Mouse (Mus musculus) gastrocnemius, adult 18-20 months (tissue): ENCODE data around the gene Sdk2. TPM values are rescaled to one million over a fixed set of nuclear protein-coding genes. Genes with fewer than 3 reads are reported as not detected.

ENCODE experiments used
- DNase-seq: peaks from one replicate; pipeline ENCODE4 v3.0.0; 2021; ENCODE audit warnings: low spot score
- total RNA-seq, 2 experiments: library from RNA; stranded (reverse); gene quantifications; 2 replicates each; pipeline ENCODE4 v1.2.3; 2021

The Sdk2 gene
- total RNA-seq, 2 experiments from 2014 or later: 0.41 to 0.57 TPM

DNA sequence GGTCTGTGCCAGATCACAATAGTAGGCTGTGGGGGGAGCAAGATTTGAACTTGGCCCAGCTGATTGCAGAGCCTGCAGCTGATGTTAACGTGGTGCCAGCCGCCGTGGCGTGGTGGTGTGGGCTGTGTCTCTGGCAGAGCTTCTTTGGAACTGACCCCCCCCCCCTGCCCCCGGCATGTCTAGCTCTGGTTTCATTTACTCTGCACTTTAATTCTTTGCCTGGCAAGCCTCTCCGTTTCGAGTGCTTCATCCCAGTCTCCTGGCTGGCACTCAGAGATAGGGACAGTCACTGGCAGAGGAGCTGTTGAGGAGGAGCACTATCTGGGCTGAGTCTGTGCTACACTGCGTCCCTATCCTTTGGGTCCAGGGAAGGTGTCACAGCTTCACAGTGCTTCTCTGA, 75.0 kb downstream of the Sdk2 start:
- DNase-seq: peak; percentile 39

DNA sequence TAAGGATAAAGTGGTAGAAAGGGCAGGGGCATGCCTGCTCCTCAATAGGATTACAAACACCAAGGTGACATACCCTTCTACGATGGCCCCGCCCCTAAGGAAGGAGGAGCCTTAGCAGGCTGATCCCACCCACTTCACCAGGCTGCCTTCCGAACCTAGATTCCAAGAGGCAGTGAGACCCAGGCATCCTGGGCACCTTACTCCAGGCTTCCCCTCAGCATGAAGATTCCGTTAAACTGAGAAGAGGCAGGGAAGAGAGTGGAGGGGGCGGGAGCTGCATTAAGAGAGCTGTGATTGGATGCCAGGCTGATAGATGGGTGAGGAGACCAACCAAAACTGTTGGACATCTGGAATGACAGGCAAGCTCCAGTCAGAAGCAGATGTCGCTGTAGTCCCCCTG, 76.4 kb downstream of the Sdk2 start:
- peak; percentile 39 for DNase-seq

DNA sequence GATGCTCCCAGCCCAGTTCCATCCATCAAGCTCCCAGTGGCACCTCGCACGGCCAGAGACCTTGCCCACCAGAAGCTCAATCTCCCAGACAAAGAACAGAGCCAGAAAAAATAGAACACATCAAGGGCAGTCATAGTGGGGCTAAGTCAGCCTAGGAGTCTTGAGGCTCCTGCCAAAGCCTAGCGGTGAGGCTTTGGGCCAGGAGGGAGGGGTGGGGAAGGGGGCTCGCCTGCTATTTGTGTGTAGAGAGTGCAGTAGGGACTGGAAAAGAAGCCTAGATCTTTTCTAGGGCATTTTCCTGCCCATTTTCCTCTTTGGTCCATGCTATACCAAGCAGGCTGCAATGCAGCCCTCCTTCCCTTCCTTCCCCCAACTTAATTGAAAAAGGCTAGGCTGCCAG, 76.8 kb downstream of the Sdk2 start:
- no peak for DNase-seq

DNA sequence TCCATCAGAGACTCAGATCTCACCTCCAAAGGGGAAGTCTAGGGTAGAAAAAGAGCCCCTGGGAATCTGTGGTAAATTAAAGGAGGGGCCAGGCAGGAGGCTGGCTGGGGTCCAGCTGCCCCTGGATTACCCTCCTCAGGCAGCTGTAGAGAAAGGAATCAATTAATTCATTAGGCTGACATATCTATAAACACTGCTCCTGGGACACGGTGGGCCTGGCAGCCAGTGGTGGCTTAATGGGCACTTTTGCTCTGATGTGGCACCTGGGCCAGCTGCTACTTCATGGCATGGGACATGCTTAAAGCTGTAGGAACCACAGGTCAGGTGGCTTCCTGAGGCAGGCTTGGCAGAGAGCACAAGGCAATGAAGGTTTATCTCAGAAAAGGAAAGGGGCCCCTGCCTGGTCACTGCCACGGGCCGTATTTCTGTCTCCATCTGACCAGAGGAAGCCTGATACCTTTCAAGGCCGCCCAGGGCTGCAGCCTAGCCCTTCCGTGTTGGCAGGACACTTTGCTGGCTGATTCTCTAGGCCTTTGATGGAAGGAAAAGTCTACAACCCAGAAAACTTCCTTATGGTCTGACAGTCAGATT, 80.9 kb downstream of the Sdk2 start:
- DNase-seq: no peak

DNA sequence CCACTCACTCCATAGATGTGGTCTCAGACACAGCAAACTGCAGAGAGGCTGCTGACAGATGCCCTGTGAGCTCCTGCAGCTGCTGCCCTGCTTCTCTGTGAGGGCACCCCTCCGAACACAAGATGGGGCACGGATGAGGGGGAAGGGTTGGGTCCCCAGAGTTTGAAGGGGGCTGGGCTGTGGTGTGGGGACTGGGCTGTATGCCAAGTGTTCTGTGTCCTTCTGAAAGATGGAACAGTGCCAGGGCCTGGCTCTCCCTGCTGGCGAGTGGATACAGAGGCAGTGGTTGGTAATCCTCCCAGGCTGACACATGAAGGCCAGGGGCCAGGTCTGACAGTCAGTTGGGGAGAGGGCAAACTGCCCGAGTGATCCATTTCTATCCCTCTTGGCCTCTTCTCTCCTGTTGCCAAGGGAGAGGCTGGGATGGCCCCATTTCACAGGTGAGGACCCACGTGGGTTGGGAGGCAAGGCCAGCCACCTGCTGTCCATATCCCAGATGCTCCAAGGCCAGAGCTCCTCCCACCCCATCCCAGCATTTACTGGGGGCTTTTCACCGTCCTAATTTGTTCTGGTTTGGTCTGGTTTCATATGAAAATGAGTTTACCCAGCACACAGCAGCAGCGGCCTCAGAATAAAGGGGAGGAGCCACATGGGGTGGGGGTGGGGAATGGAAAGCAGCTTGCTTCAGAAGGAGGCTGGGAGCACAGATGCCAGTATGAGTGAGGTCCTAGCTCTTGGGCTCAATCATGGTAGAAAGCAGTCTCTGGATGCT, 84.9 kb downstream of the Sdk2 start:
- DNase-seq: no peak

DNA sequence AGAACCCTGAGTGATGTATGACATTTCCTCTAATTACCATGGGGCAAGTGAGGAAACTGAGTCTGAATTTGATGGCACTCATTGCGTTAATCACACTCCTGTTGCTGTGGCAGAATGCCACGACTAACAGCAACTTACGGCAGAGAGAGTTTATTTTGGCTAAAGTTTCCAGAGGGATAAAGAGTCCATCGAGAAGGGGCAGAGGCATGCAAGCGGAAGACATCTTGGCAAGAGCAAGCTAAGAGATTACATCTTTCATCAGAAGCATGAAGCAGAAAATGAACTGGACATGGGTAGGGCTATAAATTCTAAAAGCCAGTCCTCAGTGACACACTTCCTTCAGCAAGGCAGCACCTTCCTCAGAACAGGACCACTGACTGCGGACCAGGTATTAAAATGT, 85.8 kb downstream of the Sdk2 start:
- no peak for DNase-seq

DNA sequence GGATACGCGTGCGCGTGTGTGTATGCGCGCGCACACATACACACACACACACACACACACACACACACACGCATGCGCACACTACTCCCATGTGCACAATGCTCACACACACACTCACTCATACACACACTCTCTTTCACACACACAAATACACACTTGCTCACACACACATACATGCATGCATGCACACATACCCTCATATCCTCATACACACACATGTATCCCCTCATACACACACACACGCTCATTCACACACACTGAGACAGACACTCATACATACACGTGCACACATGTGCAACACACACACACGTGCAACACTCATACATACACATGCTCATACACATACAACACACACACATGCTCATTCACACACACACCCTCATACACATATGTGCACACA, 88.5 kb downstream of the Sdk2 start:
- no peak for DNase-seq

DNA sequence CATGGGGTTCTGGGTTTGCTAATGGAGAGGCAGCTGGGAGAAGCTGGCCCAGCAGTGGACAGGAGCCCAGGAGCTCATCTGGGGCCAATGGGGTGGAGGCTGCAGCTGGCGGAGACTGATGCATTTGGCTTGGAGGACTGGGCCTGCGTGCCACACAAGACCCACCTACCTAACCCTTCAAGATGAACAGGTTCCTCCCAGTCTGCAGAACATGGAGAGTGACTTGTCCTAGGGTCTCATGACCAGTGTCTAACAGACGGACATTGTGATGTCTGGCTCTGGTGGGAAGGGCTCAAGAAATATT, 91.2 kb downstream of the Sdk2 start:
- DNase-seq: no peak

DNA sequence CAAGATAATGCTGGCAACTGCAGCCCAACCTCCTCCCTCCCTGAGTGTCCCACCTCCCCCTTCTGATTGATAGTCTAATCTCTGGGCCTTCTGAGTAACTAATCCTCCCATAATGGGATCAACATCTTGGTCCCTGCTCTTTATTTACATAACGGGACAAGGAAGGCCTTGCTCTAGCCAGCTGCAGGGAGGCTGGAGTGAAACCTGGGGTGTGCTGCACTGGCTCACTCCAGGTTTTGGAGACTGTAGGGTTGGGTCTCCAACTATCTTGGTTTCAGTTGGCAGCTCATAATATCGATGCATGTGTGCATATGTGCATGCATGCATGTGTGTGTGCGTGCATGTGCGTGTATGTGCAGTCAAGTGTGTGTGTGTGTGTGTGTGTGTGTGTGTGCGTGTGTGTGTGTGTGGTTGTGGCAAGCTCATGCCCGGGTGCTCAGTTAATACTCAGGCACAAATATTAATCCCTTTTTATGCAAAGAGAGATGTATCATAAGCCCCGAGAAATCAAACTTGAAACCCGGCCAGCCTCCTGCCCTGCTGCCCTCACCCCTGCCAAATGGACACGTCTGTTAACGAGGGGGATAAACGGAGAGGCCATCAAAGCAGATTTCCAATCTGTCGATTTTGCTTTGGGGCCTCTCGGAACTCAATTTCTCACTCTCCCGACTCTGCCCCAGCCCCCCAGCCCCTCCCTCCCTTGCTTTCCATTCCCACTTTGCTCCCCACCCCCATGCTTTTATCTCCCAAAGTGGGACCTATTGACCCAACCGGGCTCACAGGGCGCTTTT, 91.8 kb downstream of the Sdk2 start:
- no peak for DNase-seq

DNA sequence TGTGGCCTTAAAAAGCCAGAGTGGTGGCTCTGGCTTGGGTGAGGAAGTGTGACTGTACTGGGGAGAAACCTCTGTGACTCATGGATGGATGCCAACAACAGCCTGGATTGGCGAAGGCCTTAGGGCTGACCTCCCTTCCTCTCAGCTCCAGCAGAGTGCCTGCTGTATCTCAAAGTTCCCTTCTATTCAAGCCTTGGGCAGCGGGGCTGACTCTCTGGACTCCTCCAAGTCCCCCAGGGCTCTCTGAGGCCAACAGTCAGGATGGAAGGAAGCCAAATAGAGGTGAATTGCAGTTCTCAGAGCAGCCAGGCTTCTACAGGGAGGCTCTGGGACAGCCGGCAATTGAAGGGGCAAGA, 94.4 kb downstream of the Sdk2 start:
- peak; percentile 6 for DNase-seq

DNA sequence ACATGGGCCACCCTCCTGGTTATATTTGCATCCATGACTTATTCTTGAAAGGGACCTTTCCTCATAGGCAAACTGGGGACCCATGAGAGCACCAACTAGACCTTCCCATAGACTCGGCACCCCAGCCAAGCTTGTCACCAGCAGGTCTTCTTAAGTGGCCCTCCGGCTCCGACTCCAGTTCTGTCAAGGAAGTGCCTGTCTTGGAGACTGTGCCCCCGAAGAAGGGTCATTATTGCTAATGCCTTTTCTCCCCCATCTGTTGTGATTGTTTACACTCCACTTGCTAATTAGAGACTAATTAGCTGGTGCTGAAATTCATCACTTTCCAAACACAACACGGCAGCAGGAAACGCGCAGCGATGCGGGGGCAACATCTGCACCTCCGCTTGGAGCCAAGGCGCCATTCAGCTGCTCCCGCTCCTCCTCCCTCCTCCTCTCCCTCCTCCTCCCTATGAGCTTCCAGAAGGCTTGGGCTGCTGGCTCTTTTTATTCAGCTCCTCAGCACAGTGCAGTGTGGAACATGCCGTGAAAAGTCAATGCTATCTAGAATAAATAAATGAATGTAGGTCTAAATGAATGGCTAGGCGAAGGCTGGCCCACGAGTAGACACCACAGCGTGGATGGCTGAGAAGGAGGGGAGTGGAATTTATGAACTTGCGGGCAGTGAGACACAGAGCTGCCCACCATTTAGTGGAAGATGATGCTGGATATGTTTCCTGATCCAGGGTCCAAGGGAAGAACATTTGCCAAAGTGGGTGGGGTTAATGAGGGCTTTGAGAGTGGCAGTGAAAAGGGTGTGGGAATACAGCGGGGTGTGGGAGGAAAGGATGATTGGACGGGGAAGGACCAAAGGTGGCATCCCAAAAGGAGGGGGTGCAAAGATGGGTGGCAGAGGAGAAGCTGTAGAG, 95.0 kb downstream of the Sdk2 start:
- DNase-seq: no peak

DNA sequence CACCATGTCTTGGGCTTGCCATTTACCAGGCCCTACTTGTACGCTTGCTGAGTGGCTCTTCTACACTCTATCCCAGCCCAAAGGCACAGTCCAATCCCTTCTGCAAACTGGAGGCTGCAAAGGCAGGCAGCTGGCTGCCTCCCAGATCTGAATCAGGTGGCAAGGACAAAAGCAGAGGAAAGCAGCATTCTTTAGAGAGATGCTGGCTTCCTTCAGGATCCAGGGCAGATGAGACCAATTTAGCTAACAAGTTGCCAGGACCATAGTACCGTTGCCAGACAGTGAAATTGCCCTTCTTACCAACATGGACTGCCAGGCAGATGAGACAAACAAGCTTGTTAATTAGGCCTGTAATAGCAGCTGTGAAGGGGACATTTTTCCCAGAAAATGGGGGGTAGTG, 96.8 kb downstream of the Sdk2 start:
- DNase-seq: no peak

DNA sequence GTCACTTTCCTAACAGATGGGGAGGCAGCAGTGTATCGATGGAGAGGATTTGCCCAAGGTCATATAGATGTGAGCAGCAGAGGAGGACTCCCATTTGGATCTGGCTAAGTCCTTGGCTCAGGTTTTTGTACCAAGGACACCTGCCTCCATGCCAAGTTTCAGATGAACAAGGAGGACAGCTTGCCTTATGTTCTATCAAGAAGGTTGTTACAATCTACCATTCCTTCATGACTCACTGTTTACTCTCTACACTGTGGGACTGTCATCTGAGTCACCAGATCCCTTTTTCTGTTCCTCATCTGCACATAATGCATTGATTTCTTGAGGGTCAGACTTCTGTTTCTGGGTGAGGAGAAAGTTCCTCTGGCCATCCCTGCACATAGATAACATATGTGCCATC, 101.6 kb downstream of the Sdk2 start:
- no peak for DNase-seq

DNA sequence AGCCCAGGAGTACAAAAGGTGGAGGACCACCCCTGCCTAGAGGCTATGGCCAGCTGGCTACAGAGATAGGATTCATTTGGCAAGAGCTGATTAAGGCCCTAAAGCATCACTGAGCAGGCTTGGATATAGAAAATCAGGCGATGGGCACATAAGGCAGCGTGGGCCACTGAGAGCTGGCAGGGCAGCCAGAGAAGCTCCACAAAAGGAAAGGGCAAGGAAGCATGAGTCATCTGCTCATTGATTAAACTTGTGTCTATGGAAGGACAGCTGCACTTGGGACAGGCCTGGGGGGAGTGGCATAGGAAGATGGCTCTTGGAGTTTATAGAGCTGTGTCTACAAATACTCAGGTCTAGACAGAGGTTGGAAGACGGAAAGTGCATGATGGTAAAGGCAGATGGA, 104.1 kb downstream of the Sdk2 start:
- no peak for DNase-seq

DNA sequence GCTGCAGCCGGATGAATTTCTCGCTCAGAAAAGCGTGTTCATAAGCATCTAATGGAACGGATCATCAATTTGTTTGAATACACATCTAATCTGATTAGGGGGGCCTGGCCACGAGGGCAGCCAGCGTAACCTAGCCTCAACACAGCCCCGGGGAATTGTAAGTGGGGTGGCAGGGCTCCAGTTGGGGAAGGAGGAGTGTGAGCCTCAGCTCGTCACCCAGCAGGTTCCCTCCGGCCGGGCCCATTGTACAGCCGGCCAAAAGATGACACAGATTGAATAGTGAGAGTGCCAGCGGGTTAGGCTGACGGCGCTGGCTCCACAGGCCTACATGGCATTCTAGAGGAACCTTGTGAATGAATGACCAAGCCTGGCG, 115.2 kb downstream of the Sdk2 start:
- no peak for DNase-seq

DNA sequence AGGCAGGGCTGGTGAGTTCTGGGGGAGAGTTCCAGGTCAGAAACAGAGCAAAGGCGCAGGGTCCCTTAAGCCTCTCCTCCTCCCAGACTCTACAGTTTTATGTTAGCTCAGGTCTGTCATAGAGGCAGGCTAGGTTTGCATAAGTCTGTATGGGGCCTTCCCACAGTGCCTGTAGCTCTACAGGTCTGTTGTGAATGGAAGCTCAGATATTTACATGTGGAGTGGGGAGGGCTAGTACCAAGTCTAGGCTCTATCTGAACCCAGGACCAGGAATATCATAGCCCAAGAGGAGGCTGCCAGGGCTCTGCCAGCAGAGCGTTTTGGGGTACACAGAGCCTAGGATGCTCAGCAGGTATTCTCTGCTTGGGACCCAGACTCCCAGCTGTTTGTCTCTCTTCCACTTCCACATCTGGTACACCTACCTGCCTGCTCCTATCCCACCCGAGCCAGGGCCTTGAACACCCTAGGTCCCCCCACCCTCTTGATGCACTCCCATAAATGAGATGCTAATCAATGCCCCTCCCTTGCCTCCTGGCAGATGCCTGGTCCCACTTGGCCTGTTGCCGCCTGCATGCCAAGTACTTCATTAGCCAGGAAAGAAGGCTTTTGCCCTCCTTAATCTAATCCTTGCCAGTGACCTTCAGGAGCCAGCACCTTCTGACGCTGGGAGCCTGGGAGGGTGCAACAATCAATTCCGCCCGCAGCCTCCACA, 115.8 kb downstream of the Sdk2 start:
- no peak for DNase-seq

DNA sequence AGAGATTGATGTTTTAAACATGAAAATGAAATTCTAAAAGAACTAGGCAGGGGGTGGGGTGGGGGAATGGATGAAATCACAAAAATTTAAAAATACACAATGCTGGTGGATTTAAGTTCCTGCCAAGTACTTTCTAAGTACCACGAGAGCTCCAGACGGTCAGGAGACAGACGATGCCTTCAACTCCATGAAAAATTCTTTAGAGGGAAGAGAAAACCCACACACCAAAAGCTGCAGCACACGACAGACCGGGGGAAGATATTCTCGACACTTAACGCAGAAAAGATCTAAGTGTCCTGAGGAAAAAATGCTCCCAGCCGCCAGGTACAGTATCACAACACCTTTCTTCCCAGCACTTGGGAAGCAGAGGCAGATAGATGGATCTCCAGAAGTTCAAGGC, 118.2 kb downstream of the Sdk2 start:
- no peak for DNase-seq

DNA sequence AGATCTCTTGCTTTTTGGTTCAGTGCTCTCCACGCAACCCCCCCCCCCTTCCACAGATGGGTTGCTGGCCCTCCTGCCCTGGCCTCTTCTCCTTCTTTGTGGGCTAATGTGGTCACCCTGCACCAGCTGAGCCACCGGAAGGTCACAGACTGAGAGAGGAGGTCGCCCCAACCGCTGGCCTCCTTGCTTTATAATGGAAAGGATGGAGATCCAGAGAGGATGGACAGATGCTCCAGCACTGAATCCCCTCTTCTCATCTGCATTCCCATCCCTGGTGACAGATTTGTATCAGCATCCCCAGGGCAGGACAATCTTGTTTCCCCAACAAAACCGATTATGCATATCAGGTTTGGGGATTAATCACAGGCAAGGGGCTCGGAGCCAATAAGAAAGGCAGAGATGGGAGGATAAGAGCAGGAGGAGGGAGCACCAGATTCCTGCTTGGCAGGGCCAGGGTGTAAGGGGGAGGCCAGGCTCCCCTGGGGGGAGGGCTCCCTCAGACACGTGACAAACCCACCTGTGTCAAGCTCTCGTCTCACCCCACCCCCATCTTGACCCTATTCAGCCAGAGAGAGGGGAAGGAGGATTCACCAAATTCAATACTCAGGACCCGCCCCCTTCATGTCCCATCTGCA, 124.6 kb downstream of the Sdk2 start:
- no peak for DNase-seq

DNA sequence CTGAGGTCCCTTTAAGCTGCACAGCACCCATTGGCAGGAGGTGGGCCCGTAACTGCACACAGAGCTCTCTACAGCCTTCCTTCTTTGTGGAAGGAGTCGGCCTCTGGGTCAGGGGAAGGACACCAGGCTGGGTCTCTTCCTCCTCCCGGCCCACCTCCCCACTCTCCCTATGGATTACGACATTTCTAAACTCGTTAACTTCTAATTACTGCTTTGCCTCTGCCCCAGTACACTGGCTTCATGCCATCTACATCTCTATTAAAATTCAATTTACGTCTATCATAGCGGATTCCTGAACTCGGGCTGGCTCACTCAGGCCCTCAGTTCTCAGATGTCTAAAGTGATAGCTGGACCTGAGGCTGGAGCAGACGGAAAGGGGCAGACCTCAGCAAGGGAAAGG, 133.2 kb downstream of the Sdk2 start:
- no peak for DNase-seq

DNA sequence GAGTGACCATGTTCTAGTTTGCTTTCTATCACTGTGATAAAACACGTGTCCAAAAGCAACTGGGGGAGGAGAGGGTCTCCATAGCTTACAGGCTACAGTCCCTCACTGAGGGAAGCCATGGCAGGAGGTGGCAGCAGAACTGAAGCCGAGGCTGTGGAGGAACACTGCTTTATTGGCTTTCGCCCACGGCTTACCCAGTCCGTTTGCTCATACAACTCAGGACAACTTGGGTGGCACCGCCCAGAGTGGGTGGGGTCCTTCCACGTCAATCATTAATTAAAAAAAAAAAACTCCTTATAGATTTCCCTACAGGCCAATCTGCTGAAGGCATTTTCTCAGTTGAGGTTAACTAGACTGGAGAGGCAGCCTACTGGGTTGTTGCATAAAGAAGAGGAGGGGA, 133.9 kb downstream of the Sdk2 start:
- DNase-seq: no peak

DNA sequence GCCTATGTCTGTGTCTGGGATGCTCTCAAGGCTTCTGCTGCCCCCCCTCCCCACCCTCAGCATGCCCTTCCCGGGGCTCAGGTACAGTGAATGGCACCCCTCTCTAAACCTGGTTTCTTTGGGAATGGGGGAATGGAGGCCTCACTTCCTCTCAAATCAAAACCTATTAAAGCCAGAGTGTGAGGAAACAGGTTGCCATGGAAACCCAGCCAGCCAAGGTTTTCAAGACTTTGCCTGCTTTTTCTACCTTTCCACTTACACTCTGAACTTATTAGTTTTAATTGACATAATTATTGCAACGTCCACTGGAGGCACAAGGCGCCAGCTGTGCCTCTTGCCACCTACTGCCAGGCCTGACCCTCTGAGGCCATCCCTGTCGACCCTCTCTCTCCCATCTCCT, 135.1 kb downstream of the Sdk2 start:
- no peak for DNase-seq
